ENCODE assay signal across 7 mouse cellular contexts in genomic region chr7:44246055-44246983, GRCm38 (mm10). TPM values are rescaled to one million over a fixed set of nuclear protein-coding genes. Genes with fewer than 3 reads are reported as not detected.
DNase-seq lines count a peak whose midpoint lies in the region; ATAC-seq lines count a peak whose summit lies in the region.

1700028J19Rik (minus strand) TSS chr7:44246695.
2410002F23Rik (plus strand) TSS chr7:44246722.

- no peaks in the 10 kb centered on the region for H3K9me3 ChIP-seq in intestine, embryonic 16.5 days (ENCODE audit: control insufficient read depth, low read length)
- no peaks in the 10 kb centered on the region for H3K9me3 ChIP-seq in midbrain, embryonic 11.5 days (ENCODE audit: control insufficient read depth, low read length)

- peaks cover 15% of the 10 kb centered on the region for H3K36me3 ChIP-seq in intestine, embryonic 16.5 days (ENCODE audit: control insufficient read depth, insufficient read depth, low read length)
- H3K36me3 ChIP-seq in midbrain, embryonic 11.5 days (ENCODE audit: control insufficient read depth, insufficient read depth, low read length): peaks cover 12% of the 10 kb centered on the region; the same call in 1 of the 2 replicates

- H3K4me1 ChIP-seq in intestine, embryonic 16.5 days (ENCODE audit: control insufficient read depth, insufficient read depth, low read length): peaks cover 16% of the 10 kb centered on the region
- H3K4me1 ChIP-seq in midbrain, embryonic 11.5 days (ENCODE audit: control insufficient read depth, insufficient read depth, low read length): peaks cover 11% of the 10 kb centered on the region; the same call in 1 of the 2 replicates

- H3K4me3 ChIP-seq in intestine, embryonic 16.5 days (ENCODE audit: low read length): peak within 1 kb of the TSS; percentile 84
- H3K4me3 ChIP-seq in midbrain, embryonic 11.5 days (ENCODE audit: low read depth, low read length): peak within 1 kb of the TSS; percentile 91

- H3K9ac ChIP-seq in intestine, embryonic 16.5 days (ENCODE audit: low read depth, low read length): peak within 1 kb of the TSS; percentile 94
- peak within 1 kb of the TSS; percentile 95 for H3K9ac ChIP-seq in midbrain, embryonic 11.5 days (ENCODE audit: low read length)

- intact Hi-C loops in left cerebral cortex, postnatal 36 days (cut with DNase I): no loop called here

- peak; percentile 88 for ATAC-seq in intestine, embryonic 16.5 days
- ATAC-seq in midbrain, embryonic 11.5 days (ENCODE audit: low FRiP score): peak; percentile 88

- H3K27me3 ChIP-seq in intestine, embryonic 16.5 days (replicated peaks; ENCODE audit: control insufficient read depth, insufficient read depth, low read length): no peaks in the 10 kb centered on the region
- H3K27me3 ChIP-seq in midbrain, embryonic 11.5 days (ENCODE audit: control insufficient read depth, insufficient read depth, low read length): no peaks in the 10 kb centered on the region

- peak within 1 kb of the TSS; percentile 87 for H3K27ac ChIP-seq in intestine, embryonic 16.5 days (ENCODE audit: low read length)
- H3K27ac ChIP-seq in midbrain, embryonic 11.5 days (ENCODE audit: low read depth, low read length): peak within 1 kb of the TSS; percentile 77

- WGBS in intestine, embryonic 16.5 days: under 1% methylated on average over 62 of the region's 62 CpGs
- WGBS in midbrain, embryonic 11.5 days: under 1% methylated on average over 62 of the region's 62 CpGs

- peak within 1 kb of the TSS; percentile 79 for H3K4me2 ChIP-seq in intestine, embryonic 16.5 days (ENCODE audit: low read depth, low read length)
- peak within 1 kb of the TSS; percentile 57 for H3K4me2 ChIP-seq in midbrain, embryonic 11.5 days

- peak; percentile 84 for DNase-seq in adrenal gland, adult 8-10 months
- DNase-seq in embryo, embryonic 9.5 days (ENCODE audit: extremely low spot score): peak; percentile 93
- peak; percentile 86 to 92 for DNase-seq in gastrocnemius, postnatal 4 days (ENCODE audit: low spot score in 2 of 2)
- DNase-seq in left cerebral cortex, postnatal 36 days (ENCODE audit: low spot score in 2 of 2): peak; percentile 90 to 92
- DNase-seq in midbrain, embryonic 11.5 days (ENCODE audit: low spot score, missing footprints): peak; percentile 99
- peak; percentile 86 for DNase-seq in skeletal muscle tissue, adult 2 months (ENCODE audit: low read depth, low spot score)

RNA-seq across cellular contexts. Expression of gene 1700028J19Rik, which starts in this region (rescaled TPM):
- total RNA-seq in adrenal gland, adult 8-10 months (2022): 1 to 10 TPM in 1 of 4 experiments, under 1 TPM in 3; 0.68 to 1.2 (median 0.96) TPM
- total RNA-seq in gastrocnemius, postnatal 4 days (2021): under 1 TPM; 0.26 to 0.32 TPM
- polyA plus RNA-seq in intestine, embryonic 16.5 days (2015; fragmentation: Nextera tagmentation; extraction: Ambion mirVana): 1.4 and 1.6 TPM in 2 replicates
- 1 to 10 TPM; 1.4 to 2.1 TPM for total RNA-seq in left cerebral cortex, postnatal 36 days (2021)
- polyA plus RNA-seq in midbrain, embryonic 11.5 days (2014; fragmentation: Nextera tagmentation; extraction: Ambion mirVana): 1.1 and 1.4 TPM in 2 replicates

RNA-seq across cellular contexts. Expression of gene 2410002F23Rik, which starts in this region (rescaled TPM):
- 100 to 1,000 TPM in 3 of 4 experiments, 10 to 100 TPM in 1; 71.9 to 151 (median 133) TPM for total RNA-seq in adrenal gland, adult 8-10 months (2022)
- 10 to 100 TPM; 47.7 to 72.0 TPM for total RNA-seq in gastrocnemius, postnatal 4 days (2021)
- 101 and 114 TPM in 2 replicates for polyA plus RNA-seq in intestine, embryonic 16.5 days (2015; fragmentation: Nextera tagmentation; extraction: Ambion mirVana)
- 10 to 100 TPM; 70.3 to 70.5 TPM for total RNA-seq in left cerebral cortex, postnatal 36 days (2021)
- 104 and 117 TPM in 2 replicates for polyA plus RNA-seq in midbrain, embryonic 11.5 days (2014; fragmentation: Nextera tagmentation; extraction: Ambion mirVana)

Comparison
In these comparisons a context has a peak if more than half of its experiments do, and no peak if none do; other contexts are left out.
1. Peak in every context shown above with its lines: DNase-seq, ATAC-seq, H3K4me3 ChIP-seq and H3K27ac ChIP-seq.